Mouse (Mus musculus): ENCODE data around the gene Gsap. TPM values are rescaled to one million over a fixed set of nuclear protein-coding genes. Genes with fewer than 3 reads are reported as not detected.

Gsap gene
- polyA plus RNA-seq, 1 experiment, result 14.9 TPM

DNA sequence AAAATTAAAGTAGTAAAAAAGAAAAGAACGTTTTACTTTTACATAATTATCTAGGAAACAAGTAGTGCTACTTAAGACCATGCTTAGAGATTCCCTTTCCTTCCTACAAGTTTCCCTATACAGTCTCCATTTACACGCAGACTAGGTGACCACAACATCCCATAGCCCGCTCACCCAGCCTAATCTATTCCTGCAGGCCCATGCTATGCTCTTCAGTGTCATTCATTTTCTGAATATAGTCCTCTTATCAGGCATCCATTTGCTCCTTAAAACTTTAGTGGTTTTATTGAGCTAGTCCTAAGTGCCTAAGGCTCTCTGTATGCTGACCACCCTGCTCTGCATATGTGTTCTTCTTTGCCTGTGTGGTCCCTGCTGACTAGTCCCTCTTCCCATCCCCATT lies 26.5 kb upstream of the Gsap start:
- Histone ChIP-seq H3K36me3 (replicated peaks; ENCODE audit: low read length) (peaks cover 32% of the 10 kb centered on the region), H3K27me3 (replicated peaks) (no peaks in the 10 kb centered on the region), H3K4me1 (peaks cover 58% of the 10 kb centered on the region), H3K9me3 (peaks cover 14% of the 10 kb centered on the region), H3K4me3 (replicated peaks) (peak overlapping the region; percentile 3)
- TF ChIP-seq GATA1 (IDR thresholded peaks at IDR 0.05; ENCODE audit: borderline replicate concordance, low read length) (peak; percentile 74; the same call in 1 of the 3 replicates), FLI1 (IDR thresholded peaks at IDR 0.05; ENCODE audit: low read length) (no peak)

DNA sequence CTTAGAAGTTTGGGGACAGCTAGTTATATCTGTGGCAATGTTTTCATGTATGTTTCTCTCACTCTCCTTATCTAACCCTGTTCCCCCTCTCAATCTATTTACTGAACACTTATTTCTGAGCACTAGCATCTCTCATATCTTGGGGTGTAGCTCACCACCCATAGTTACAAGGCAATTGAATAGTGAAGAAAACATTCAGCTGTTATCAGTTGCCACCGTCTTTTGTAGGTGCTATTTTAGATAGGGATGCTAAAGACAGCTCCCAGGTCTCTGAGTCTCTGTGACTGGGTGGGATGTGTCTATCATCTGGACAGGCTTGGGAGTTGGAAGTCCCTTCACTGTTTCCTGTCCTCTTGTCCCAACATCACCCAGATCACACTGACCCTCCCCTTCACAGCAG lies 25.3 kb upstream of the Gsap start:
- no peak overlapping the region for H3K4me3 ChIP-seq (replicated peaks)
- TF ChIP-seq FLI1 (IDR thresholded peaks at IDR 0.05; ENCODE audit: low read length) (no peak), GATA1 (IDR thresholded peaks at IDR 0.05; ENCODE audit: borderline replicate concordance, low read length) (no peak)
- peaks cover 14% of the 10 kb centered on the region for H3K9me3 ChIP-seq
- no peaks in the 10 kb centered on the region for H3K27me3 ChIP-seq (replicated peaks)
- peaks cover 32% of the 10 kb centered on the region for H3K36me3 ChIP-seq (replicated peaks; ENCODE audit: low read length)
- peaks cover 59% of the 10 kb centered on the region for H3K4me1 ChIP-seq

DNA sequence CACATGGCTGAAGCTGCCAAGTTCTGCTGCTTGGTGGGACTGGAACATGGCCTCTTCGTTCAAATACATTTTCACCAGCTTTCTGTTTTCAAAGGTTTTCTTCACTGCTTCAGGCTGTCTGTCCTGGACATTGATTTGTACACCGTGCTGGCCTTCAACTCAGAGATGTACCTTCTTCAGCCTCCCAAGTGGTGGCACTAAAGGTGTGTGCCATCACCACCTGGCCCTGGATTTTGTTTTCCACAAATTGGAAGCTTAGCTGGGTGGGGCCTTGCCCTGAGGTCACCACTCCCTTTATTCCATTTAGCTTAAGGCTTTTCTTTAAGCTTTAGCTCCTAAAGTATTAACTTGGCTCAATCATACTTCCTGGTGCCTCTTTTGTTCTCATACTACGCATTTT lies 22.6 kb upstream of the Gsap start:
- no peak for TF ChIP-seq GATA1 (IDR thresholded peaks at IDR 0.05; ENCODE audit: borderline replicate concordance, low read length)
- H3K4me1 ChIP-seq, result peaks cover 62% of the 10 kb centered on the region
- no peak overlapping the region for H3K4me3 ChIP-seq (replicated peaks)
- H3K36me3 ChIP-seq (replicated peaks; ENCODE audit: low read length), result peaks cover 16% of the 10 kb centered on the region
- no peaks in the 10 kb centered on the region for H3K27me3 ChIP-seq (replicated peaks)
- no peaks in the 10 kb centered on the region; the same call in none of the 2 replicates for H3K9me3 ChIP-seq

DNA sequence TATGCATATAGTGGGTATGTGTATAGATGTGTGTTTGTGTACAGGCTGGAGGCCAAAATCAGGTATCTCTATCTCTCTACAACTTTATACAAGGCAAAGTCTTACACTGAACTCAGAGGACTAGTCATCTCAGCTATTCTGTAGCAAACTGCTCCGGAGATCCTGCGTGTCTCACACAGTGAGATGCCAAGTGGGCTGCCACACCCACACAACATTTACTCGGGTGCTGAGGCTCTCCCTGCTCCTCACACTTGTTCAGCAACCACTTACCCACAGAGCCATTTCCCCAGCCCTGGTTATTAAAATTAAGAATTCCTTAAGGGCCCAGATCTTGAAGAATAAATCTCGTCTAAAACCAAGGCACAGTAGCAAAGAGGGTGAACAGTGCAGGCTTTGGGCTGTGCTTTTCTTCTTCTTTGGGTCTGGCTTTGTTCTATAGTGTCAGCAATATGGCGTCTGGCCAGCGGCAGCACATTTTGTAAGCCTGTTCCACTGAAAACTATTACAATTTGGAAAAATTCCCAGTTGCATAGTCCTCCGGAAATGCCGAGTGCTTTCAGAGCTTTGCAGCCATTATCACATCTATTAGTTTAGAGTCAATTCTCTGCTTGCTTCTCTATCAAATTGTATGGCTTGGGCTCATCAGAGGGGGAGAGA lies 17.2 kb upstream of the Gsap start:
- H3K27me3 ChIP-seq (replicated peaks), result no peaks in the 10 kb centered on the region
- H3K4me3 ChIP-seq (replicated peaks), result no peak overlapping the region
- TF ChIP-seq FLI1 (IDR thresholded peaks at IDR 0.05; ENCODE audit: low read length) (no peak), GATA1 (IDR thresholded peaks at IDR 0.05; ENCODE audit: borderline replicate concordance, low read length) (no peak)
- no peaks in the 10 kb centered on the region for H3K9me3 ChIP-seq
- H3K36me3 ChIP-seq (replicated peaks; ENCODE audit: low read length), result no peaks in the 10 kb centered on the region
- H3K4me1 ChIP-seq, result peaks cover 65% of the 10 kb centered on the region

DNA sequence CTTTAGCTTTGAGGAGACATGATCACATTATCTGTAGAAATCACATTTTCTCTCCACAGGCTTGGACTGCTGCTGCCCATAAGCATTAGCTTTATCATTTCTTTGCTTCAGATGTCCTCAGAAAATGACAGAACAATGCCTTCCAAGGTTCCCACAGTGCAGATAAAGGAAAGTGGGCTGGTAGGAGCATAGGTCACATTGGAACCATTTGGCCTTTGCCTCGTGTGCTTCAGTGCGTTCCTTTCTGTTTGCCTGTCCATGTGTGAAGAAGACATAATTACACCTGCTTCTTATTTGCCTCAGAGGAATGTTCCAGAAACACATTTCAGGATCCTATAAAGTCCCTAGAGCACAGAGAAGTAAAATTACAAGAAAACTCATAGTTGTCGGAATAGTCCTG lies 16.7 kb upstream of the Gsap start:
- H3K9me3 ChIP-seq, result no peaks in the 10 kb centered on the region
- H3K27me3 ChIP-seq (replicated peaks), result no peaks in the 10 kb centered on the region
- no peak for TF ChIP-seq GATA1 (IDR thresholded peaks at IDR 0.05; ENCODE audit: borderline replicate concordance, low read length)
- no peak for TF ChIP-seq FLI1 (IDR thresholded peaks at IDR 0.05; ENCODE audit: low read length)
- H3K4me1 ChIP-seq, result peaks cover 65% of the 10 kb centered on the region
- no peaks in the 10 kb centered on the region for H3K36me3 ChIP-seq (replicated peaks; ENCODE audit: low read length)
- H3K4me3 ChIP-seq (replicated peaks), result no peak overlapping the region

DNA sequence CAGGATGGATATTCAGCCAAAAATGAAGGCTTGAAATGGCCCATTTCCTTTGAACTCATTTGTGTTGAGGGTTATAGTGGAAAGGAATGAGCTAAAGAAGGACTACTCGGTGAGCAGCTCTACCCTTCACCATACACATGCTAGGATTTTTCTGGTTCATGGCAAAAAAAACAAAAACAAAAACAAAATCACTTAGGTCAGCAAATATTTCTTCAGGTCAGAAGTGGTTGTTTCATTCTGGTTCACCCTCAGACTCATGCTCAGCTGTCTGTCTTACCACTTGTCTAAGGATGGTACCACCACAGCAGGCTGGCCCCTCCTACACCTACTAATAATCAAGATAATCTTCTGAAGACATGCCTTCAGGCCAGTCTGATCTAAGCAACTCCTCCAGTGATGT lies 16.2 kb upstream of the Gsap start:
- Histone ChIP-seq H3K4me1 (peaks cover 67% of the 10 kb centered on the region), H3K27me3 (replicated peaks) (no peaks in the 10 kb centered on the region), H3K36me3 (replicated peaks; ENCODE audit: low read length) (no peaks in the 10 kb centered on the region), H3K4me3 (replicated peaks) (no peak overlapping the region), H3K9me3 (no peaks in the 10 kb centered on the region)
- TF ChIP-seq GATA1 (IDR thresholded peaks at IDR 0.05; ENCODE audit: borderline replicate concordance, low read length) (no peak), FLI1 (IDR thresholded peaks at IDR 0.05; ENCODE audit: low read length) (no peak)

DNA sequence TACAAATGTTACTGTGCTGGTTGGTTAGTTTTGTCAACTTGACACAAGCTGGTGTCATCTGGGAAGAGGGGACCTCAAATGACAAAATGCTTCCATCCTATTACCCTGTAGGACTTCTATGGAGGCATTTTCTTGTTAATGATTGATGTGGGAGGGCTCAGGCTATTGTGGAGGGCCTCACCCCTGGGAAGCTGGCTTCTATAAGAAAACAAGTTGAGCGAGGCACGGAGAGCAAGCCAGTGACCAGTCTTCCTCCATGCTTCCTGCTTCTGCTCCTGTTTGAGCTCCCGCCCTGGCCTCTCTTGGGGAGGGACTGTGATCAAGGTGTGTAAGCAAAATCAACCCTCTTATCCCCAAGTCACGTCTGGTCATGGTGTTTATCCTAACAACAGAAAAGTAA lies 15.6 kb upstream of the Gsap start:
- Histone ChIP-seq H3K4me3 (replicated peaks) (no peak overlapping the region), H3K4me1 (peaks cover 72% of the 10 kb centered on the region), H3K9me3 (no peaks in the 10 kb centered on the region), H3K36me3 (replicated peaks; ENCODE audit: low read length) (no peaks in the 10 kb centered on the region), H3K27me3 (replicated peaks) (no peaks in the 10 kb centered on the region)
- no peak for TF ChIP-seq FLI1 (IDR thresholded peaks at IDR 0.05; ENCODE audit: low read length)
- no peak for TF ChIP-seq GATA1 (IDR thresholded peaks at IDR 0.05; ENCODE audit: borderline replicate concordance, low read length)

DNA sequence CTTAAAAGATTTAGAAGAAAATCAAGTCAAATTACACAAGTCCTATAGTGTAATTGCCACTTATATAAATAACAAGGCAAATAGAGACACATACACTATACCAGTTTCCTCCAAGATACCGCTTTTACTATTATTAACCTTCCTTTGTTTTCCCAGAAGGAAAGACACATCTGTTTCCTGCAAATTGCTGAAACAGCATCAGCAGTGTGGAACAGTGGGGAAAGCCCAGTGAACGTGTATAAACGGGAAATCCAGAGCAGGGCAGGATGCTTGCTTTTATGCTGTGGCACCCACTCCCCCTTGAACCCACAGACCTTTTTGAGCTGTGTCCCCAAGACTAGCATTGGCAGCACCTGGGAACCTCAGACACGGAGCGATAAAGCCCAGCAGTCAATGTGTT lies 15.2 kb upstream of the Gsap start:
- TF ChIP-seq GATA1 (IDR thresholded peaks at IDR 0.05; ENCODE audit: borderline replicate concordance, low read length) (no peak), FLI1 (IDR thresholded peaks at IDR 0.05; ENCODE audit: low read length) (no peak)
- Histone ChIP-seq H3K4me1 (peaks cover 77% of the 10 kb centered on the region), H3K9me3 (no peaks in the 10 kb centered on the region), H3K36me3 (replicated peaks; ENCODE audit: low read length) (no peaks in the 10 kb centered on the region), H3K27me3 (replicated peaks) (no peaks in the 10 kb centered on the region), H3K4me3 (replicated peaks) (no peak overlapping the region)

DNA sequence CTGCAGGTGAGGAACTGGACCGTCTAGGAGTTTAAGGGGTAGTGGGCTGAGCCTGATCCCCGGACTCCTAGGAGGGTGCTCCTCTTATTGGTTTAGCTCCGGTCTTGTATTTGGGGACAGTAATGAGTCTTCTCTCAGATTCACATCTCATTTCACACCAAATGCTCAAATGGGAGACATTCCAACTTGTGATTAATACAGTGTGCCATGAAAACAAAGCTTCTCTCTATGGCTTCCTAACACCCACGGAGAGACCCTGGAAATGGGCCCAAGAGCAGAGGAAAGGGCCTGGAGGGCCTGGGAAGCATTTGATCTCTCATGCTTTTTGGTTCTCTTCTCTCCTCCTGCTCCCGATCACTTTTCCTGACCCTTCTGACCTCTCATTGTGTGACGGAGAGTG lies 14.7 kb upstream of the Gsap start:
- no peaks in the 10 kb centered on the region for H3K36me3 ChIP-seq (replicated peaks; ENCODE audit: low read length)
- H3K27me3 ChIP-seq (replicated peaks), result no peaks in the 10 kb centered on the region
- H3K4me1 ChIP-seq, result peaks cover 78% of the 10 kb centered on the region
- H3K9me3 ChIP-seq, result no peaks in the 10 kb centered on the region
- no peak overlapping the region for H3K4me3 ChIP-seq (replicated peaks)
- TF ChIP-seq FLI1 (IDR thresholded peaks at IDR 0.05; ENCODE audit: low read length) (no peak), GATA1 (IDR thresholded peaks at IDR 0.05; ENCODE audit: borderline replicate concordance, low read length) (no peak)

DNA sequence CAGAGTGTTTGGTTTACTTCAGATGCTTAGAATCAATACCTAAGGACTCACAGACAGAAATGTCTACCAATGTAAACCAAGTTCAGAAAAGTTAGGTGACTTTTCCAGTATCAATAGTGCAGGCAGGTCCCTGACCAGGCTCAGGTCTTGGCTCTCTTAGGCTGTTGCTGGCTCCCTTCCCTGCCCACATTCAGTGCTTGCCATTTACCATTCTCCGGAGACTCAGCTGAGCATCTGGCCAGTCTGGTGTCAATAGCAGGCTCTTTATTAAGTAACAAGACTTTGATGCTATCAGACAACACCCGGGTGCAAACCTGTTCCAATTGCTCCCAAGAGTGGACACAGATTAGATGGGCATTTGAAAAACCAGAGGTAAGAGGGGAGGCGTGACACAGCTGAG lies 13.7 kb upstream of the Gsap start:
- H3K4me3 ChIP-seq (replicated peaks), result no peak overlapping the region
- peaks cover 84% of the 10 kb centered on the region for H3K4me1 ChIP-seq
- H3K36me3 ChIP-seq (replicated peaks; ENCODE audit: low read length), result no peaks in the 10 kb centered on the region
- no peaks in the 10 kb centered on the region for H3K9me3 ChIP-seq
- TF ChIP-seq FLI1 (IDR thresholded peaks at IDR 0.05; ENCODE audit: low read length) (no peak), GATA1 (IDR thresholded peaks at IDR 0.05; ENCODE audit: borderline replicate concordance, low read length) (no peak)
- H3K27me3 ChIP-seq (replicated peaks), result no peaks in the 10 kb centered on the region

Data from megakaryocyte, embryonic 14.5 days (primary cell).